24 mouse cellular contexts compared by ENCODE assay signal in genomic region chr7:123300258-123300657, GRCm38 (mm10).
"Had no signal": no experiment of that assay in that cellular context is flagged by ENCODE, and none has a peak within 500 bp of the region (broad histone marks: within the 10 kb centered on the region; RNA-seq: fewer than 3 reads in every experiment).

No protein-coding gene starts in this region.

- H3K27ac ChIP-seq: heart, embryonic 10.5 days; hindbrain, embryonic 10.5 days; hindbrain, embryonic 12.5 days; hindbrain, embryonic 14.5 days; left cerebral cortex, adult 2 months; limb, embryonic 10.5 days; limb, embryonic 12.5 days; liver, embryonic 13.5 days had no signal

- H3K27me3 ChIP-seq: heart, embryonic 12.5 days; hindbrain, embryonic 12.5 days; limb, embryonic 12.5 days; liver, embryonic 13.5 days had no signal

- ATAC-seq: hindbrain, embryonic 16.5 days; intestine, embryonic 16.5 days had no signal

- DNase-seq: gastrocnemius, postnatal 14 days; gastrocnemius, postnatal 36 days; heart, adult 18-20 months; heart, postnatal 10 days; heart, postnatal 4 days; kidney, adult 11 months; kidney, adult 2 months; kidney, postnatal 10 days; kidney, postnatal 25 days; kidney, postnatal 4 days; liver; liver, embryonic 13.5 days had no signal

- H3K4me2 ChIP-seq: heart, embryonic 12.5 days; hindbrain, embryonic 12.5 days; hindbrain, embryonic 14.5 days; limb, embryonic 12.5 days; liver, embryonic 11.5 days; liver, embryonic 13.5 days had no signal

- H3K9me3 ChIP-seq: heart, embryonic 10.5 days; heart, embryonic 12.5 days; hindbrain, embryonic 10.5 days; hindbrain, embryonic 12.5 days; limb, embryonic 10.5 days; limb, embryonic 12.5 days; liver, embryonic 13.5 days had no signal

- H3K9ac ChIP-seq: heart, embryonic 12.5 days; hindbrain, embryonic 12.5 days; hindbrain, embryonic 14.5 days; limb, embryonic 12.5 days; liver, embryonic 13.5 days had no signal

- H3K4me1 ChIP-seq: hindbrain, embryonic 10.5 days; hindbrain, embryonic 12.5 days; limb, embryonic 10.5 days; limb, embryonic 12.5 days; liver, embryonic 13.5 days had no signal

- H3K4me3 ChIP-seq: heart, embryonic 10.5 days; heart, embryonic 12.5 days; hindbrain, embryonic 10.5 days; hindbrain, embryonic 12.5 days; layer of hippocampus, adult 2 months; left cerebral cortex, adult 2 months; limb, embryonic 10.5 days; limb, embryonic 12.5 days; liver, embryonic 13.5 days had no signal
